Mouse (Mus musculus) cerebellum, adult (tissue): ENCODE measurements around the gene Zfp706.
A peak's percentile ranks its signal among the peaks of the same experiment; 100 is the strongest.

Experiments used
- ATAC-seq: cut with Nextera tagmentation; 2 replicates; pipeline ENCODE4 v1.9.2; 2017; ENCODE audit warnings: mild to moderate bottlenecking, moderate library complexity, mixed read lengths; ENCODE audit not compliant: insufficient number of reproducible peaks, low FRiP score, low TSS enrichment

Zfp706 gene

DNA sequence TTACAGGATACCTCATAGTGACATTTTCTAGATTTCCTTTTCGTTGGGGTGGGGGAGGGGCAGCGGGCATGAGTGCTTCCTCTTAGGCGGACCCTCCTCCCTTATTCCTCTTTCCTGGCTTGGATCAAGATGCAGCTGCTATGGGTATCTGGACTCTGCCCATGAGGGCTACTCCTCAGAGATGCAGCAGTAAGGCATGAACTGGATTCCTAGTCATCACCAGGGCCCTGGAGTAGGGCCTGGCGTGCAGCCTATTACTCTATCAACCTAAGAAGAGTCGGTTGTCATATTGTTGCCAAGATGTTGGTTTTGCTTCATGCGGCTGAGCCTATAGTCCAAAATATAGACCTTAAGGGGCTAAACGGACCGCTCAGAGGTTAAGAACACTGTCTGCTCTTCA lies 27.3 kb downstream of the Zfp706 start:
- ATAC-seq: 0 out of 2 replicates have a peak, but pooled peaks have one; percentile 33

DNA sequence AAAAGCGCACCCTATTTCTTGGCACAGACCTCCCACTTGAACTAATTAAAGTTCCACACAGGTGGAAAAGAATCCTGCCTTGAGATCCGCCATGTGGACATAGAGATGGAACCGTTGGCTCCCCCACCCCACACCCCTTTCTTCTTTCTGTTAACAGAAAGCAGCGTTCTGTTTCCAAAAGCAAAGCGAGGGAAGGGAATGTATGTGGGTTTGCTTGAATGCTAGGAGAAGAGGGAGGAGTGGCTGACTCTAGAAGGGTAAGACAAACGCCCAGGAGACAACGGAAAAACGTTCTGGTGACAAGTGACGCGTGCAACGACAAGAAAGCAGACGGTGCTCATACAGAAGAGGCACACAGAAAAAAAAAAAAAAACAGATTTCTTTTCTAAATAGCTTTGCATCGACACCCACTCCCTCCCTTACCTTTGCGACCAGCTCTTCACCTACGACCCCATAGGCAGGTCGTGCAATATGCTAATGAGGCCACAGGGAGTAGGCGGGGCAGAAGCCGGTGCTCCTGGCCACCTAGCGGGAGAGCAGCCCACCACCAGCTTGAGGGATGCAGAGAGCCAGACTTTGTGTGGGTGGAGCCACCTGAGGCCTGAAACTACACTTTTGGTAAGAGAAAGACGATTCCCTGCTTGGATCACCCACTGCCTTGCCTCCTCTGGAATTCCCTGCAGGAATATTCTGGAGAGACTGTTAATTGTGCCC lies 27.9 kb downstream of the Zfp706 start:
- ATAC-seq: peak; percentile 74

DNA sequence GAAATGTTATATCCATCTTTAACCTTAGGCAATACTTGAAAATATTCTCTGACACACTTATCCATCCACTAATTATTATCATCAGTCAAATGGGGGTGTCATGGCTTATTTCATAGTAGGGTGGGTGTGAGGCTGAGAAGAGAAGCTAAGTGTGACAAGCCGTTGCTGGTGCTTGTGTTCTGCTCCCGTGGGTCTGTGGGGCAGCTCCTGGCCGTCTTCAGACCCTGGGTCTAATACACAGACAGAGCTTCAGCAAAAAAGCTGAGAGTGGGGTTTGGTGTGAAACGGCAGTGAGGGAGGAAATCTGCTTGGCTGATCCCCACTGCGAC lies 28.4 kb downstream of the Zfp706 start:
- ATAC-seq: 0 out of 2 replicates have a peak, but pooled peaks have one; percentile 6

DNA sequence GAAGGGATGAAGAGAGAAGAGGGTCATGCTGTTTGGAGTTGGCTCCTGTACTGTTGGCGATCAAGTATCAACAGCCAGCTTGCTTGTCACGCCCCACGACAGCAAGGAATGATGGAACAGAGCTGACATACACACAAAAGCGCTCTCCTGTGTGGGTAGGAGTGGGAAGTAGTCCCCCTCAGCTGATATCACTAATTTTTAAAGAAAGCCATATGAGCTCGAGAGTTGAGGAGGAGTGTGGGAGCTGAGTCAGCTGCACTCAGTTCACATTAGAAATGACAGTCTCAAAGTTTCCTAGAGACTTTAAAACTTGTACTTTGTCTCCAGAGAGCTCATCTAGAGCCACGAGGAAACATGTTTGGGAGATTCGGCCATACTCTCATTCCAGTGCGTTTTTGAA lies 29.8 kb downstream of the Zfp706 start:
- no peak for ATAC-seq

DNA sequence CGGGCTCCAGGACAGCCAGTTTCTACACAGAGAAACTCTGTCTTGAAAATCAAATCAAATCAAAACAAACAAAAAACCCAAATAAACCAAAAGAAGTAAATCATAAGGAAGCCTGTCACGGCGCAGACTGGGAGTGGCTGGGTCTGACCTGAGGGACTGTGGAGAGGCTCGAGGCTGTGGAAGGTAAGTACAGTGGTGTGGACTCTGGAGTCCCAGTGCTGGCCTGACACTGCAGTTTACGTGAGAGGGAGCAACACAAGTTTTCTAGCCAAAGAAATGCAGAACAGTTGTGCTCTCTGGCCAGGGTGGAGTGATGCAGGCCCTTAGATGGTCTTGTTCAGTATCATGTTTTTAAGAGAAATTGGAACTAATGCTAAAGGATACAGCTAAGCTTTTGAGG lies 31.9 kb downstream of the Zfp706 start:
- ATAC-seq: no peak

DNA sequence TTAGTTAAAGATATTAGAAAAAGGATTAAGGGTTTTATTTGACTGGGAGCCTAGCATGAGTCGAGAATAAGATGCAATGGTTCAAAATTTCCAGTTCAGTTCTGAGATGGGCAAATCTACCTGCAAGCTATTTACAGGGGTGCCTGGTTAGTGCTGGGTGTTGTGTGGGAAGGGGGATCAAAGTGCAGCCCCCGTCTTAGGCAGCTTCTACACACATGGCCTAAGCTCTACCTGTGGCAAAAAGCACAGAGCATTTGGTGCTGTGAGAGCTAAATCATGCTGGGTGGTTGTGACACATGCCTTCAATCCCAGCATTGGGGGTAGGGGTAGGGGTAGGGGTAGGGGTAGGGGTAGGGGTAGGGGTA lies 32.3 kb downstream of the Zfp706 start:
- no peak for ATAC-seq

DNA sequence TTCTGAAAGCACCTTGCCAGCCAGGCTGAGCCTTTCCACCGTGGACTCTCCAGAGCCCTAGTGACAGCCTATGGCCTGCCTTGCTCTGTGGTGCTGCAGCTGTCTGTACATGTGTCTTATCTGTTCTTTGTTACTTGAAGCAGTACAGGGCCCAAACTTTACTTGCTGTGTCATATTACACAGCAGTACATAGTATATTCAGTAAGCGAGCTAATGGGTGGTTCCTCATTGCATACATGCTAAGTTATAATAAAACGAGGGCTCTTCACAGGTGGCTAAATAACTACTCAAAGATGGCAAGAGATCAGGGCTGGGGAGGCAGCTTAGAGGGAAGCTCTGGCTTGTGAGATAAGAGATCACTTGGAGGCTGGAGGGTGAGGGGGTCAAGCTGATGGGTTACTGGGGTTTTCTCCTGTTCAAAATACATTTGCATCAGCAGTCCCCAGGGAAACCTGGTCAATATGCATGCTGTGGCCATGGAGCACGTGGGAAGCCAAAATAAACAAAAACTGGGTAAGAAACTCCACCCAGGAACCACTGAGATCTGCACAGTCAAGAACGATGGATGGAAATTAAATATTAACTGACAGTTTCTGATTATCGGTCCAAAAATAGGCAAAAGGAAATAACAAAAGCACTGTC lies 32.8 kb downstream of the Zfp706 start:
- ATAC-seq: no peak

DNA sequence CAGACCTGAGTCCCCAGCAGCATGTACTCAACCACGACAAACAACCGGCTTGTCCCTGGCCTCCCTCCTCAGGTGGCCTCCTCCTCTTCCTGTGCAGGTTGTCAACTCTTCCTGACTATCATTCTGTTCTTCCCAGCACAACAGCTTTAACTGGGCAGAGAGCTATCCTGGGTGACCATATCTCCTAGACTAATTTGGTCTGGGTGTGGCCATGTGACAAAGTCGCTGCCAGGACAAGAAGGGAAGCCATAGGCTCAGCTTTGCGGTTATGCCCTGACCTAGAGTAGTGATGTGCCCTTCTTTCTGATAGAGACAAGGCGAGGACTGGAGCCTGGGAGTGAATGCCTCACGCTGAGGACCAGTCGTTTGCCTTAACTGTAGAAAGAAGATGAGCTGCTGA lies 33.9 kb downstream of the Zfp706 start:
- no peak for ATAC-seq

DNA sequence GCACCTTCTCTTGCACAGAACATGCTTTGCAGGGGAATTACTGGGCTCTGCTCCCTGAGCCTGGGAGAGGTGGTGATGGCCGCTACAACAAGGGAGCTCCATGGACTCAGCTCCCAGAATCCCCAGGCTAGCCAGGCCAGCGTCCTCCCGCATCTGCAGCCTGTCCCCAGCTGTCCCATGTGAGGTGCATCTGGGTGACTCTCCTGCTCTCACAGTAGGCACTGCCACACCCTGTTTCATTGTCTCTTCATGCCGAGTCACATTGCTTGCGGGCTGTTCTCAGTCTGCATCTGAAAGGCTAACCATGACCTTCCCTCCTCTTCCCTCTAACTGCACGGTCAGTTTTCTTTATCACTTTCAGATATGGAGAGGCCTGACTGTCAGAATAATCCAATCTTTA lies 34.3 kb downstream of the Zfp706 start:
- no peak for ATAC-seq

DNA sequence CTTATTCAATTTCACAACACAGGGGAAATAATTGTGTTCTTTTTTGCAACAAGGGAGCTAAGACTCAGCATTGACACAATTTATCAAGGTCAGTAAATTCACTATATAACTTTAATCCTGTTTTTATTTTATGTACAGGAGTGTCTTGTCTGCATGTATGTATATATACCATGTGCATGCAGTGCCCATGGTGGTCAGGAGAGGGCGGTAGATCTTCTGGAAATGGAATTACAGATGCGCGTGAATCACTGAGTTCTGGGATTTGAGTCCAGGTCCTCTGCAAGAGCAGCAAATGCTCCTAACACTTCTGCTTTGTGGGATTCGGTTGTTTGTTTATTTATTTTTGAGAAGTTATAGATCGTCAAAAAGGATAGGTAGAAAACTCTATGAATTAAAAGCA lies 37.8 kb downstream of the Zfp706 start:
- ATAC-seq: no peak

DNA sequence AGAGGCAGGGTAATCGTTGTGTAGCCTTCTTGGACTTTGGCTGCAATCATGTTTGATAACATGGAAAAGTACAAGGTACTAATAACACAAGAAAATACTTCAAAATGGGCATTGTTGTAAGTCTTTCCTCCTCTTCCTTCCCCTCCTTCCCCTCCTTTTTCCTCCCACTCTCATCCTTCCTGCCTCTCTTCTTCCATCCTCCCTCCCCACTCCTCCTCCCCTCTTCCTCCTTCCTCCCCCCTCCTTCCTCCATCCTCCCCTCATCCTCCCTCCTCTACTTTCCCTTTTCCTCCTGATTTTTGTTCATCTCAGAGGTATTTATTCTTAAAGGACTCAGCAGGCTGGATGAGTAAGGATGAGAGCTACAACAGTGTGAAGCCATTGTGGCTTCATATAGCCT lies 39.3 kb downstream of the Zfp706 start:
- ATAC-seq: no peak

DNA sequence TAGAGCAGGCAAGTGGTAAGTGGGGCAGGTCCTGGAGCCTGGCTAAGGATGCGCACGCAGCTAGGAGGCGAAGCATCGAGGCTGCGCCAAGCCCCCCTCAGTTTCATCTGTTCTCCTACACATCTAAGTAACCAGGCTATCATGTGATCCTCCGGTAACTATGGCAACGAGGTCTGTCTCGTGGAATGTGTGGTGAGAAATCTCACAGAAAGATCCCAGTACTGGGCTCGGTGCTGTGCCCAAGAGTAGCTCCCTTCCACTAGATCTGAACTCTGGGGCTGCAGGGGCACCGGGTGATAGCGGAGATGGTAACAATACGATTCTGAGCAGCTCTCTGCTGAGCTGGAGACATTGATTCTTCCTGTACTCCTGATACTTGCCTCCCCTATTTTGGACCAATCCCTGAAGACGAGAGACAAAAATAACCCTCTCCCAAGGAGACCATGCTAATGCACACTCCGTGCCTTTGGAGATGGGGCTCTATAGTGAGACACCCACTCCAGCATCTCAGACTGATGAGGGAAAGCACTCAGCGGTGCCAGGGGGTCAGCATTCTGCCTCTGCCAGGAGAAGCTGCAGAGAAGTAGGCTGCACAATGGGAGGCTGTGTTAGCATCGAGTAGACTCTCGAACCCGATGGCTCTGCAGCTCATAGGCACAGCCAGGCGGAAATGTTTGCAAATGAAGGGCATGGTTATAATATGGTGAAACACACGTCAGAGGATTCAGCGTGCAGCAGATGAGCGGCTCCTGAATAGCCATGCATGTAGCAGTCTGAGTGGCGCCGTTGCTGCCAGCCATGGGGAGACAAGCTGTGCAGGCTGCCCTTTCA lies 40.0 kb downstream of the Zfp706 start:
- ATAC-seq: peak; percentile 75

DNA sequence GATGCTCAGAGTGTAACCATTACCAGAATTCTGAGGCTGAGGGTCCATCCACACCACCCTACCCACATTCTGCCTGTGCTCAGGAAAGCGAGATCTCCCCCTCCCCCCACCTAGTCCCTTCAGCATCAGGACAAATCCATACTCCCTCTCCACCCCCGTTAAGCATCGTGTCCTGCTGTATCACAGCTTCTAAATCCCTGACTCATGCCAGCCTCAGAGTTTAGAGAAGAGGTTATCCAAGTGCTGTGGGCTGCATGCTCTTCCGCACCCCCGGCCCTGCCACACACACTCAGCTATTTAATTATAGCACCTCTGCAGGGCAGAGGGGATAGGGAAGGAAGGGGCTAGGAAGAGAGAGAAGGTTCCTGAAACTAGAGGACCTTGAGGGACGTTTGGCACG lies 40.6 kb downstream of the Zfp706 start:
- peak; percentile 23 for ATAC-seq

DNA sequence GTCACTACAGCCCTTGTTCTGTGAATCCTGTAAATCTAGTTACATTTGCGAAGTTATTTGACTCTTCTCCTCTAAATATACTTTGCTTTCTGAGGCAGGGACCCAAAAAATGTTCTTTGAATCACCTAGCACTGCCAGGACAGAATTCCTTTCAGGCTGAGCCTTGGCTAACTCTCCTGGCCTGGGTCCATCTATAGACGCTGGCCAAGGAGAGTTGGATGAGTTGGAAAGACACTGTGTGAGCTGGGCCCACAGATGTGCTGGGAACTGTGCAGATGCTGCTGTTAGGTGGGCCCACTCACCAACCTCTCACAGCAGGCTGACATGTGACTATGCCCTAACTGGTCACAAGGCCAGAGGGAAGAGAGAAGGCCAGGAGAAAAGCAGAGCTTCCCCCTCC lies 41.1 kb downstream of the Zfp706 start:
- no peak for ATAC-seq

DNA sequence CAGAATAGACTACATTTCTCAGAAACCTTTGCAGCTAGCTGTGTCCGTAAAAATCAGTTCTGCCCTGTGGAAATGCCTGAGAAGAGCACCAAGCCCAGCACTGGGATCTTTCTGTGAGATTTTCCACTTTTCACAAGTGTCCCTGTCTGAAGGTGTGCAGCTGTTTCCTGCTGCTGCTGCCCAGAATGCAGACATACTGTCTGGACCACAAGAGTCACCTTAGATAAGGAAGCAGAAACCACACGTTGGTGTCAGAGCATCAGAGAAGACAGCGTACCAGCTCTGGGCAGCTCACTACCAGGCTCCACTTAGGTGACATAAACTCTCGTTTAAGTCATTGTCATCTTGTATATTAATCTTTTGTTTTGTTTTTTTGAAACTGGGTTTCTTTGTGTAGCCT lies 41.8 kb downstream of the Zfp706 start:
- no peak for ATAC-seq

DNA sequence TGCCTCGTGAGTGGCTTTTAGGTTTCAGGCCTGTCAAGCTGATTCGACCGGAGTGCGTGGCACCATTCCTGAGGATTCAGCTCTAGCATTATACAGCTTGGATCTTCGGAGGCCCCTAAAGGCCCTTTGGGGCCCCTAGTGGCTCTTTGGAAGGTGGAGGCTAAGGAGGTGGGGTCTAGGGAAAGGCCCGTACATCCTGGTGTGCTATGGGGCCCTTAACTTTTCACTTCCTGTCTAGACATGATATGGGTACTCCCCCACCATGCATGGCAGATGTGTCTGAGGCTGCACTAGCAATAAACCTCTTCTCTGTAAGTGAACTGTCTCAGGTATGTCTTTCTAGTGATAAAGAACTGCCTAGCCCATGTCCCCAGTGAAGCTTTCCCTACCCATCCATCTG lies 44.6 kb downstream of the Zfp706 start:
- ATAC-seq: no peak

DNA sequence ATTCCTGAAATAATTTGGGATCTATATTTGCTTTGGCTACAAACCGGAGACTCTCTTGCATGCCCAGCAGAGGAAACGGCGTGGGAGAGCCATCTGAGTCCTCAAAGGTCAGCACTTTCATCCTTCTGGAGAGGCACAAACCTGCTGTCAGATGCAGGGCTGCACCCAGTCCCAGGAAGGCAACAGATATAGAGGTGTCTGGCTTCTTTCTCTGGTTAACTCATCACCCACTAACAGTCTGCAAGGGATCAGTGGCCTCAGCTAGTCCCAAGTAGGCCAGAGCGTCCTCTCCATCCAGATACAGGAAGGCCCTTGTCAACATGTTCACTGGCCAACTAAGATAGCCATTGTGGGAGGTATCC lies 46.7 kb downstream of the Zfp706 start:
- ATAC-seq: no peak

DNA sequence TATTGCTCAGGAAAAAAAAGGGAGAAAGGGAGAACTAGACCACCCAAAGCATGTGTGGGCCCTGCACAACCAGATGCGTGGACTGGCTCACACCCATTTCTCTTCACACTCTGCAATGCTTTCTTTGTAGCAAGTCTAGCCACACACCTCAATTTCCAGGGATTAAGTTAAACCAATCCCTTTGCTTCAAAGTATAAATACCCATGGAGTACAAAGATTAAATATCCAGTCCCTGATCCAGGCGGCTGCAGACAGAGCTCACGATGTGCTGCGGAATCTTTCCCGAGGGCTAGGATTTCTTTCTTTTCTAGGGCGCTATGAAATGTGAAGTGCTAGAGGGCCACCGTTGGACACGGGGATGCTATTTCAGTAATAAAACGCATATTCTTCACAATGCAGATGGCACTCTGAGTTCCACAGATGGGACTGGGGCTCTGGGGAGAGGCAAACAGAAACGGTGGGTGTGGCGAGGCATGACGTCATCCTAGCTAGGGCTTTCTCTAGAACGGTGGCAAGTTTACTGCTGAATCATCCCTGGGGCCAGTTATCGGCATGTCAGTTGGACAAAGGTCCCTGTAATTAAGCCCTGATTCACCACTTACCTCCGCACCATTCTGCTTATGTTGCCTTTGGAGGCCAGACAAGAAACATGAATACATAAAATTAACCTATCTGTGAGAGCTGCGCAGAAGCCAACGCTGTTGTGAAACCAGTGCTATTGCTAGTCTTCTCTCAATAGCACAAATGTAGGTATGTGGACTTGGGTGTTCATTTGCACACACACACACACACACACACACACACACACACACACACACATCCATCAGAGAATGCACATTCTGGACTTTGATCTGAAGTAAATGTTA lies 47.3 kb downstream of the Zfp706 start:
- ATAC-seq: peak; percentile 86

DNA sequence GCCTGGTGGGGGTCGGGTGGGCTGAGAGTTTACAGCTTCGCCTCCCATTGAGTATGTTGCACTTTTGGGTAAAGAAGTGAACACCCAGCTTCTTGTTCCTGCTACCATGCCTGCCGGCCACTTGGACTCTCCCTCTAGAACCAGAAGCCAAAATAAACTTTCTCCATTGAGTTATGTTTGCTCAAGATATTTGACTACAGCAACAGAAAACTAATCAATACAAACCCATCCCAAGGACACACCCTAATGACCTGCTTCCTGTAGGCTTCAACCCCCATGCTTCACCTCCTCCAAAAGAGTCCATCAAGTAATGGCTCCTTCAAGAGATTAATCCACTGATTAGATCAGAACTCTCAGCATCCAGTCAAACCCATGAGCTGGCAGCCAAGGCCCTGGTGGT lies 51.4 kb downstream of the Zfp706 start:
- no peak for ATAC-seq

DNA sequence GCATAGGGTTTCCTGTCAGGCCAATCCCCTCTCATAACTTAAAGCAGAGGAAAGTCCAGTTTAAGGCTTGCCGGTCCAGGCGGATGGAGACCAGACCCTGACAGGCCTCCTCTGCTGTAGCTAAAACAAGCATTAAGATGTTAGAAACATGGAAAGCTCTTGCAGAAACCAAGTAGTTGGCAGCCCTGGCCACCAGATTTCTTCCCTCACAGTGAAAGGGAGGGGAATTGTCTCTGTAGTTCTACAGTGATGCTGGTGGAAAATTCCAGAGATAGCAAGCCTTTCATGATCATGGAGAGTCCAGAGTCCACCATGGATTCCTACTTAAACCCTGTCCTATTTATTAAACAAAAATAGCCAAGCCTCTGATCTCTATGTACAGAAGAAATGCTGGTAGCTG lies 57.3 kb downstream of the Zfp706 start:
- no peak for ATAC-seq
